Mouse (Mus musculus): ENCODE data around the gene Khnyn.

GRCm38 (mm10) chr14:55883663-55884062 is 1.1 kb upstream of the Khnyn start:
- TF ChIP-seq CTCF (IDR thresholded peaks at IDR 0.05): no peak
- TF ChIP-seq EP300 (IDR thresholded peaks at IDR 0.05): no peak

Measured in lung, postnatal 0 days (tissue).